Mouse (Mus musculus): ENCODE measurements at regions not wholly inside any gene's neighbourhood (a gene's known extent, or its start where the extent isn't known, plus 50 kb on each side); places are given as distances from the start of the nearest gene placed in this dataset.

GRCm38 (mm10) chr11:40624126-40624778, 70.8 kb downstream of the Mat2b start:
- Histone ChIP-seq H3K9me3 (no peaks in the 10 kb centered on the region), H3K27me3 (no peaks in the 10 kb centered on the region), H3K27ac (no peak overlapping the region), H3K4me2 (replicated peaks) (no peak overlapping the region), H3K36me3 (no peaks in the 10 kb centered on the region), H3K9ac (no peak overlapping the region), H3K4me1 (no peaks in the 10 kb centered on the region), H3K4me3 (no peak overlapping the region)
- no peak for ATAC-seq (ENCODE audit: insufficient number of reproducible peaks, insufficient read depth, low FRiP score, low TSS enrichment)
- WGBS: 81% methylated on average over 3 of the region's 3 CpGs

GRCm38 (mm10) chr11:40620036-40620435, 75.0 kb downstream of the Mat2b start:
- H3K4me1 ChIP-seq: no peaks in the 10 kb centered on the region
- no peaks in the 10 kb centered on the region for H3K36me3 ChIP-seq
- no peak overlapping the region for H3K9ac ChIP-seq
- 70% methylated on average over 7 of the region's 7 CpGs for WGBS
- H3K4me3 ChIP-seq: no peak overlapping the region
- H3K4me2 ChIP-seq (replicated peaks): no peak overlapping the region
- ATAC-seq (ENCODE audit: insufficient number of reproducible peaks, insufficient read depth, low FRiP score, low TSS enrichment): no peak
- no peaks in the 10 kb centered on the region for H3K27me3 ChIP-seq
- no peaks in the 10 kb centered on the region for H3K9me3 ChIP-seq
- no peak overlapping the region for H3K27ac ChIP-seq

GRCm38 (mm10) chr11:40603008-40603407, 92.0 kb downstream of the Mat2b start:
- Histone ChIP-seq H3K36me3 (no peaks in the 10 kb centered on the region), H3K27me3 (no peaks in the 10 kb centered on the region), H3K4me3 (no peak overlapping the region), H3K4me2 (replicated peaks) (no peak overlapping the region), H3K4me1 (no peaks in the 10 kb centered on the region), H3K27ac (no peak overlapping the region), H3K9me3 (no peaks in the 10 kb centered on the region), H3K9ac (no peak overlapping the region)
- WGBS: 96% methylated on average over 9 of the region's 9 CpGs
- peak; percentile 47; the same call in 1 of the 2 replicates for ATAC-seq (ENCODE audit: insufficient number of reproducible peaks, insufficient read depth, low FRiP score, low TSS enrichment)

- Histone ChIP-seq H3K27me3 (no peaks in the 10 kb centered on the region), H3K36me3 (no peaks in the 10 kb centered on the region), H3K4me3 (no peak overlapping the region), H3K9me3 (no peaks in the 10 kb centered on the region), H3K9ac (no peak overlapping the region), H3K4me1 (no peaks in the 10 kb centered on the region), H3K4me2 (replicated peaks) (no peak overlapping the region), H3K27ac (no peak overlapping the region)
- 0% methylated on average over 1 of the region's 1 CpGs for WGBS
- ATAC-seq (ENCODE audit: insufficient number of reproducible peaks, insufficient read depth, low FRiP score, low TSS enrichment): no peak
These were observed 93.5 kb downstream of the Mat2b start for GRCm38 (mm10) chr11:40601572-40601909.

- 0 out of 2 replicates have a peak, but pooled peaks have one; percentile 15 for ATAC-seq (ENCODE audit: insufficient number of reproducible peaks, insufficient read depth, low FRiP score, low TSS enrichment)
- H3K27ac ChIP-seq: no peak overlapping the region
These were observed 94.0 kb downstream of the Mat2b start for GRCm38 (mm10) chr11:40600773-40601571.

GRCm38 (mm10) chr11:40599956-40600772, 94.8 kb downstream of the Mat2b start:
- no peak for ATAC-seq (ENCODE audit: insufficient number of reproducible peaks, insufficient read depth, low FRiP score, low TSS enrichment)
- WGBS: 6% methylated on average over 15 of the region's 15 CpGs
- H3K4me2 ChIP-seq (replicated peaks): 0 out of 2 replicates have a peak overlapping the region, but pooled peaks have one; percentile 4

More at GRCm38 (mm10) chr11:40600773-40601571, 94.0 kb downstream of the Mat2b start:
- Histone ChIP-seq H3K36me3 (no peaks in the 10 kb centered on the region), H3K9ac (no peak overlapping the region), H3K4me1 (no peaks in the 10 kb centered on the region), H3K4me2 (replicated peaks) (no peak overlapping the region), H3K9me3 (no peaks in the 10 kb centered on the region), H3K4me3 (no peak overlapping the region), H3K27me3 (no peaks in the 10 kb centered on the region)
- 24% methylated on average over 11 of the region's 11 CpGs for WGBS

GRCm38 (mm10) chr11:40596347-40596746, 98.7 kb downstream of the Mat2b start:
- Histone ChIP-seq H3K4me3 (no peak overlapping the region), H3K9me3 (no peaks in the 10 kb centered on the region), H3K36me3 (no peaks in the 10 kb centered on the region), H3K9ac (no peak overlapping the region), H3K4me1 (no peaks in the 10 kb centered on the region), H3K27ac (no peak overlapping the region), H3K4me2 (replicated peaks) (no peak overlapping the region), H3K27me3 (no peaks in the 10 kb centered on the region)
- ATAC-seq (ENCODE audit: insufficient number of reproducible peaks, insufficient read depth, low FRiP score, low TSS enrichment): no peak
- 51% methylated on average over 3 of the region's 3 CpGs for WGBS

More at GRCm38 (mm10) chr11:40599956-40600772, 94.8 kb downstream of the Mat2b start:
- H3K4me1 ChIP-seq: no peaks in the 10 kb centered on the region
- H3K36me3 ChIP-seq: no peaks in the 10 kb centered on the region
- H3K27me3 ChIP-seq: no peaks in the 10 kb centered on the region
- no peak overlapping the region for H3K27ac ChIP-seq
- no peaks in the 10 kb centered on the region for H3K9me3 ChIP-seq
- H3K4me3 ChIP-seq: no peak overlapping the region
- H3K9ac ChIP-seq: no peak overlapping the region

- ATAC-seq (ENCODE audit: insufficient number of reproducible peaks, insufficient read depth, low FRiP score, low TSS enrichment): no peak
- WGBS: 80% methylated on average over 4 of the region's 4 CpGs
These were observed 102.9 kb downstream of the Mat2b start for GRCm38 (mm10) chr11:40592056-40592455.

GRCm38 (mm10) chr11:40573758-40574139, 121.3 kb downstream of the Mat2b start:
- Histone ChIP-seq H3K36me3 (no peaks in the 10 kb centered on the region), H3K9ac (no peak overlapping the region), H3K27me3 (no peaks in the 10 kb centered on the region), H3K27ac (no peak overlapping the region), H3K4me3 (no peak overlapping the region), H3K4me1 (no peaks in the 10 kb centered on the region), H3K9me3 (no peaks in the 10 kb centered on the region), H3K4me2 (replicated peaks) (no peak overlapping the region)
- ATAC-seq (ENCODE audit: insufficient number of reproducible peaks, insufficient read depth, low FRiP score, low TSS enrichment): no peak
- WGBS: 13% methylated on average over 3 of the region's 3 CpGs

More at GRCm38 (mm10) chr11:40592056-40592455, 102.9 kb downstream of the Mat2b start:
- no peak overlapping the region for H3K4me3 ChIP-seq
- H3K9me3 ChIP-seq: no peaks in the 10 kb centered on the region
- H3K27ac ChIP-seq: no peak overlapping the region
- no peak overlapping the region for H3K9ac ChIP-seq
- no peaks in the 10 kb centered on the region for H3K36me3 ChIP-seq
- H3K27me3 ChIP-seq: no peaks in the 10 kb centered on the region
- H3K4me1 ChIP-seq: no peaks in the 10 kb centered on the region
- no peak overlapping the region for H3K4me2 ChIP-seq (replicated peaks)

- H3K9ac ChIP-seq: no peak overlapping the region
- H3K9me3 ChIP-seq: no peaks in the 10 kb centered on the region
- no peak overlapping the region for H3K27ac ChIP-seq
- no peaks in the 10 kb centered on the region for H3K4me1 ChIP-seq
- no peaks in the 10 kb centered on the region for H3K27me3 ChIP-seq
- no peaks in the 10 kb centered on the region for H3K36me3 ChIP-seq
- no peak overlapping the region for H3K4me2 ChIP-seq (replicated peaks)
- WGBS: 23% methylated on average over 12 of the region's 12 CpGs
- no peak overlapping the region for H3K4me3 ChIP-seq
- ATAC-seq (ENCODE audit: insufficient number of reproducible peaks, insufficient read depth, low FRiP score, low TSS enrichment): no peak
These were observed 121.8 kb downstream of the Mat2b start for GRCm38 (mm10) chr11:40572953-40573757.

GRCm38 (mm10) chr11:40562866-40563265, 132.1 kb downstream of the Mat2b start:
- 57% methylated on average over 6 of the region's 6 CpGs for WGBS
- no peak for ATAC-seq (ENCODE audit: insufficient number of reproducible peaks, insufficient read depth, low FRiP score, low TSS enrichment)
- no peaks in the 10 kb centered on the region for H3K27me3 ChIP-seq

More at GRCm38 (mm10) chr11:40562866-40563265, 132.1 kb downstream of the Mat2b start:
- Histone ChIP-seq H3K4me2 (replicated peaks) (no peak overlapping the region), H3K9me3 (no peaks in the 10 kb centered on the region), H3K36me3 (no peaks in the 10 kb centered on the region), H3K27ac (no peak overlapping the region), H3K9ac (no peak overlapping the region), H3K4me1 (no peaks in the 10 kb centered on the region), H3K4me3 (no peak overlapping the region)
